Mouse (Mus musculus): ENCODE data around the gene Dscaml1. TPM values are rescaled to one million over a fixed set of nuclear protein-coding genes. Genes with fewer than 3 reads are reported as not detected.

Gene Dscaml1
- polyA plus RNA-seq, 1 experiment, result 0.80 TPM

GRCm38 (mm10) chr9:45677952-45678663 is 251.7 kb downstream of the Dscaml1 start:
- no peak overlapping the region for H3K4me3 ChIP-seq (ENCODE audit: insufficient read depth, low read depth, low read length)
- DNase-seq, result no peak
- no peaks in the 10 kb centered on the region for H3K36me3 ChIP-seq (ENCODE audit: control insufficient read depth, insufficient read depth, low read length)
- no peaks in the 10 kb centered on the region for H3K4me1 ChIP-seq (ENCODE audit: control insufficient read depth, insufficient read depth, low read length)
- no peaks in the 10 kb centered on the region for H3K27me3 ChIP-seq (replicated peaks; ENCODE audit: control insufficient read depth, insufficient read depth, low read length)
- TF ChIP-seq POLR2A (IDR thresholded peaks at IDR 0.05; ENCODE audit: low read depth, low read length), result no peak
- TF ChIP-seq CTCF (conservative IDR thresholded peaks at IDR 0.05; ENCODE audit: insufficient read depth, insufficient read length, low read depth, low read length), result no peak
- no peak overlapping the region for H3K27ac ChIP-seq (ENCODE audit: insufficient read depth, low read depth, low read length)
- 41% methylated on average over 8 of the region's 8 CpGs for WGBS

DNA sequence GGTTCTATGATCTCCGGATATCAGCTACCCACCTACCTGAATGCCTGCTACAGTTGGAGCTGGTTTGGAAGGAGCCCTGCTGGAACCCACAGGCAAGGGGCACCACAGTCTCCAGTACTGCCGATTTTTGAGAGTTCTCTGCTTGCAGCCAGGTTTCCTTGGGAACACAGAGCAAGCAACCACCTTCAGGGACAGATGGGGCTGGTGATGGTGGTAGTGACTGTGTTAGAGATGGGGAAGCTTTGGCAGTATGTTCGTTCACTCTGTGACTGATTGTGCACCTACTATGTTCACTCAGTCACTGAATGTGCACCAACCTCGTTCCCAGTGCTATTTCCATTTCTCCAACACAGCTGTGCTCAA is 252.2 kb downstream of the Dscaml1 start:
- TF ChIP-seq CTCF (conservative IDR thresholded peaks at IDR 0.05; ENCODE audit: insufficient read depth, insufficient read length, low read depth, low read length), result no peak
- TF ChIP-seq POLR2A (IDR thresholded peaks at IDR 0.05; ENCODE audit: low read depth, low read length), result no peak
- Histone ChIP-seq H3K27me3 (replicated peaks; ENCODE audit: control insufficient read depth, insufficient read depth, low read length) (no peaks in the 10 kb centered on the region), H3K36me3 (ENCODE audit: control insufficient read depth, insufficient read depth, low read length) (no peaks in the 10 kb centered on the region), H3K27ac (ENCODE audit: insufficient read depth, low read depth, low read length) (no peak overlapping the region), H3K4me3 (ENCODE audit: insufficient read depth, low read depth, low read length) (no peak overlapping the region), H3K4me1 (ENCODE audit: control insufficient read depth, insufficient read depth, low read length) (no peaks in the 10 kb centered on the region)
- no peak for DNase-seq
- 63% methylated on average over 4 of the region's 4 CpGs for WGBS

DNA sequence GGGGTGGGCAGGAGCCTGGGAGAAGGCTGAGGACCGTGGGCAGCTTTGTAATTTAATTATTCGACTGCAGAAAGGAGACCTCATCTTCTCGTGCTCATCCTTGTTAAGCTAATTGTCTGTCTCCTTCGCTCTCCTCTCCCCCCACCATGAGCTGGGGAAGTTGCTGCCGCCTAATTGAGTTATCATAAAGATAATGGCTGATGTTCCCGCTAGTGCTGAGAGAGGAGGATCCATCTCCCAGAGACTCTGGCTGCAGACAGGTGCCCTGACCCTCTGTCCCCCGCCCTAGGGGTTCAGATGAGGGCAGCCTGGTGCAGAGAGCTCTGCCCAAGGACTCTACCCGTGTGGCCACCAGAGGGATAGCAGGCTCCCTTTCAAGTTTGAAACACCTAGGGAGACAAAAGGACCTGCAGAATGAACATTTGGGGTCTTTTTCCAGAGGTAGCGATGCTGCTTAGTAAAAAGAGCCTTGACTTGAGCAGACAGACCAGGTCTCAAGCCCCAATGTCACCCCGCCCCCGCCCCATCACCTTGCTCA is 256.1 kb downstream of the Dscaml1 start:
- Histone ChIP-seq H3K4me1 (ENCODE audit: control insufficient read depth, insufficient read depth, low read length) (no peaks in the 10 kb centered on the region), H3K27ac (ENCODE audit: insufficient read depth, low read depth, low read length) (no peak overlapping the region), H3K27me3 (replicated peaks; ENCODE audit: control insufficient read depth, insufficient read depth, low read length) (no peaks in the 10 kb centered on the region), H3K4me3 (ENCODE audit: insufficient read depth, low read depth, low read length) (no peak overlapping the region), H3K36me3 (ENCODE audit: control insufficient read depth, insufficient read depth, low read length) (no peaks in the 10 kb centered on the region)
- no peak for DNase-seq
- TF ChIP-seq POLR2A (IDR thresholded peaks at IDR 0.05; ENCODE audit: low read depth, low read length), result no peak
- TF ChIP-seq CTCF (conservative IDR thresholded peaks at IDR 0.05; ENCODE audit: insufficient read depth, insufficient read length, low read depth, low read length), result no peak
- 60% methylated on average over 11 of the region's 11 CpGs for WGBS

DNA sequence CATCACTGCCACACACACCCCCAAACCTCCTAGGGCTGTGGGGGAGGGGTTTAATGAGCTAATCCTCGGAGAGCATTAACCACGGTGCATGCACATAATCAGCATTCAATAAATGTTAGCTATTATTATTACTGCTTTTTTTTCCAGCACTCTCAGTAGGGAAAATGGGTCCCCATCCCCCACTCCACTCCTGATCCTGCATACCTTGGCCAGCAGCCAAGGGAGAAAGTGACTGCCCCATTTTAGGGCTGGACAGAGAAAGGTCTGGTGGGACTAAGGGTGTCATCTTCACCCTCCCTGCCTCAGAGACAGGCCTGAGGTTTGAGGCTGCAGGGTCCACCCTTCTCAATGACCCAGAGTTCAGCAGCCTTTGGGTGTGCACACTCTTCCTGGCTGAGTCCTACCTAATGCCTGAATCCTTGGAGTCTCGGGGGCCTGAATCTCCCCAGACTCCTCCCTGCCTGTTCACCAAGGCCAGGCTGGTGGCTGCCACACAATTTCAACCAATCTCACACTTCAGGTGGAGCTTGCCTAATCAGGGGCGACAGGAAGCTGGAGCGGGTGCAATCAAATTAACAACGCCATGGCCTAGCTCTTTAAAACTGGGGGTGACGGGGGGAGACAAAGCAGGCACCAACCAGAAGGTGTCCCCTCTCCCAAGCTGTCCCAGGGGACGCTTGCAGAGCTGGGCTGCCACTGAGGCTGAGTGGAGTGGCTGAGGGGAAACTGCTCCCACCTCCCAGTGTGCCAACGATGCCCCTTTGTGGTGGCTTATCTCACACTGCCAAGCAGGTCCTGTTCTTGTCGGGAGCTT is 267.2 kb downstream of the Dscaml1 start:
- Histone ChIP-seq H3K27ac (ENCODE audit: insufficient read depth, low read depth, low read length) (no peak overlapping the region), H3K27me3 (replicated peaks; ENCODE audit: control insufficient read depth, insufficient read depth, low read length) (no peaks in the 10 kb centered on the region), H3K36me3 (ENCODE audit: control insufficient read depth, insufficient read depth, low read length) (no peaks in the 10 kb centered on the region), H3K4me1 (ENCODE audit: control insufficient read depth, insufficient read depth, low read length) (no peaks in the 10 kb centered on the region), H3K4me3 (ENCODE audit: insufficient read depth, low read depth, low read length) (no peak overlapping the region)
- no peak for TF ChIP-seq POLR2A (IDR thresholded peaks at IDR 0.05; ENCODE audit: low read depth, low read length)
- TF ChIP-seq CTCF (conservative IDR thresholded peaks at IDR 0.05; ENCODE audit: insufficient read depth, insufficient read length, low read depth, low read length), result no peak
- WGBS, result 36% methylated on average over 10 of the region's 10 CpGs
- DNase-seq, result peak; percentile 6

DNA sequence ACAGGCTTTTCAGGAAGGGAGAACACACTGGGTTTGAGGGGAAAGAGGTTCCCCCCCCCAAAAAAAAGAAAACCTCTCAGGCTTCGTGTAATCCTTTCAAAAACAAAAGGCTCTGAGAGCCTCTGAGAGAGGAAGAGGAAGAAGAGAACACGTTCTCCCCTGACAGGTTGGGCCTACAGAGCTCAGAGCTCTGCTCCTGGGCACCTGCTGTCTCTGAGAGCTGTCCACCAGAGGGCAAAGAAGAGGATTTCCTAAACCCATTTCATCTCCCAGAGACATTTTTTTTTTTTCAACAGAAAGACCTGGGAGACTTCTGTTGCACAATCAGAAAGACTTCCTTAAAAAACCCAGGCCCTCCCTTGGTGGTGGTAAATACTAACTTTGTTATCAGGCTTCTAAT is 267.8 kb downstream of the Dscaml1 start:
- H3K4me3 ChIP-seq (ENCODE audit: insufficient read depth, low read depth, low read length), result no peak overlapping the region
- TF ChIP-seq CTCF (conservative IDR thresholded peaks at IDR 0.05; ENCODE audit: insufficient read depth, insufficient read length, low read depth, low read length) (no peak), POLR2A (IDR thresholded peaks at IDR 0.05; ENCODE audit: low read depth, low read length) (no peak)
- H3K27ac ChIP-seq (ENCODE audit: insufficient read depth, low read depth, low read length), result no peak overlapping the region
- no peaks in the 10 kb centered on the region for H3K4me1 ChIP-seq (ENCODE audit: control insufficient read depth, insufficient read depth, low read length)
- no peaks in the 10 kb centered on the region for H3K27me3 ChIP-seq (replicated peaks; ENCODE audit: control insufficient read depth, insufficient read depth, low read length)
- no peak for DNase-seq
- WGBS, result 39% methylated on average over 2 of the region's 2 CpGs
- no peaks in the 10 kb centered on the region for H3K36me3 ChIP-seq (ENCODE audit: control insufficient read depth, insufficient read depth, low read length)

DNA sequence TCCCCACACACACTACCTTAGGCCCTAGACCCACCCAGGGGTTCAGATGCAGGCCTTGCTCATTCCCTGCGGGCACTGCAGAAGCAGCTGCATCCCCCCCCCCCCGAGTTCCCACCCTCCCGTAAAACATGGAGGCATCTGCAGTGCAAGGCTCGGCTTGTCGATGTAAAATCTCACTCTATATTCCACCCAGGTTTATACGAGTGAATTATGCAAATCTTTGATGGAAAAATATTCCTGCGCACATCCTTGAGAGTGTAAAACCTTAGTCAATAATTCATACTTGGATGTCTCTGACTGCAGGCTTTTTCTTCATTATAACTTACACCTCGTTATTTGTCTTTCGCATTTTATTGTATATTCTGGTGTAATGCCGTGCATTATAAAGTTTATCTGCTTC is 272.7 kb downstream of the Dscaml1 start:
- H3K36me3 ChIP-seq (ENCODE audit: control insufficient read depth, insufficient read depth, low read length), result no peaks in the 10 kb centered on the region
- no peaks in the 10 kb centered on the region for H3K4me1 ChIP-seq (ENCODE audit: control insufficient read depth, insufficient read depth, low read length)
- no peak overlapping the region for H3K4me3 ChIP-seq (ENCODE audit: insufficient read depth, low read depth, low read length)
- TF ChIP-seq POLR2A (IDR thresholded peaks at IDR 0.05; ENCODE audit: low read depth, low read length) (no peak), CTCF (conservative IDR thresholded peaks at IDR 0.05; ENCODE audit: insufficient read depth, insufficient read length, low read depth, low read length) (no peak)
- H3K27me3 ChIP-seq (replicated peaks; ENCODE audit: control insufficient read depth, insufficient read depth, low read length), result no peaks in the 10 kb centered on the region
- H3K27ac ChIP-seq (ENCODE audit: insufficient read depth, low read depth, low read length), result no peak overlapping the region
- 80% methylated on average over 10 of the region's 10 CpGs for WGBS
- no peak for DNase-seq

DNA sequence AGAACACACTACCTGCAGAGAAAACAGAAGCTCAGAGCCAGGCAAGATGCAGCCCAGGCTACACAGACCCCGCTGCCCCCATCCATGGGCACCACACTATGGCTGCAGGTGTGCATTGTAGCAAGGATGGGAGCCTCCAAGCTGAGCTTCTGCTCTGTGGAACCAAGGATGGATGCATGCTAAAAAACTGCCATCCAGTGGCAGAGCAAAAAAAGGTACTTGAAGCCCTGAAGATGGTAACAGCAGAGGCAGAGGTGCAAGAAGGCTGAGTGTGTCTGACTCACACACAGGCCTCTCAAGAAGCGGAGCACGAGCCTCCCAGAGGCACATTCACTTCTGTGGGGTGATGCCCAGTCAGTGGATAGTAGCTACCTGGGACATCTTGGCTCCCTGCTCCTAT is 276.8 kb downstream of the Dscaml1 start:
- WGBS, result 81% methylated on average over 3 of the region's 3 CpGs
- DNase-seq, result no peak
- TF ChIP-seq POLR2A (IDR thresholded peaks at IDR 0.05; ENCODE audit: low read depth, low read length), result no peak
- TF ChIP-seq CTCF (conservative IDR thresholded peaks at IDR 0.05; ENCODE audit: insufficient read depth, insufficient read length, low read depth, low read length), result no peak

More for the DNA sequence above, 276.8 kb downstream of the Dscaml1 start:
- no peak overlapping the region for H3K27ac ChIP-seq (ENCODE audit: insufficient read depth, low read depth, low read length)
- no peaks in the 10 kb centered on the region for H3K4me1 ChIP-seq (ENCODE audit: control insufficient read depth, insufficient read depth, low read length)
- no peaks in the 10 kb centered on the region for H3K36me3 ChIP-seq (ENCODE audit: control insufficient read depth, insufficient read depth, low read length)
- no peak overlapping the region for H3K4me3 ChIP-seq (ENCODE audit: insufficient read depth, low read depth, low read length)
- no peaks in the 10 kb centered on the region for H3K27me3 ChIP-seq (replicated peaks; ENCODE audit: control insufficient read depth, insufficient read depth, low read length)

Measured in kidney, adult 2 months (tissue).